Mouse (Mus musculus): ENCODE data around the gene Tmem205. TPM values are rescaled to one million over a fixed set of nuclear protein-coding genes. Genes with fewer than 3 reads are reported as not detected.

The Tmem205 gene
- polyA plus RNA-seq, 1 experiment = 19.4 TPM

DNA sequence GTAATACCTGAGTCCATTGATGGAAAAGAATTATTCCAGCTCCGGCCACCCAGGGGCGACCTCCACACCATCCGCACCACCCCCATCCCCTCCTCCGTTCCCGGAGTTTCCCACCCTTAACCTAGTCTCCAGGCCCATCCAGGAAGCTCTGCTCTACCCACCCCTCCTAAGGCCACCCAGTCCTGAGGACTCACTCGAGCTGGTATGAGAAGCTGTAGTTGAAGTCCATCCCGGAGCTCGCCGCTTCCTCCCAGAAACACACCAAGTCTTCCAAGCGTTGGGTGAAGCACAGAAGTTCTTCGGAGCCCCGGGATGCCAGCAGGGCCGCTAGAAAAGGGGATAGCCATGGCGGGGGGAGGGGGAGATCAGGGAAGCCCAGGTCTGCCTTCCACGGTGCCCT, 34.7 kb upstream of the Tmem205 start:
- no peak for DNase-seq (ENCODE audit: low read depth in 1 of 2, low spot score in 2 of 2)
- WGBS = 2% methylated on average over 15 of the region's 15 CpGs
- no peak overlapping the region for H3K27ac ChIP-seq (ENCODE audit: insufficient read depth, low read length)

DNA sequence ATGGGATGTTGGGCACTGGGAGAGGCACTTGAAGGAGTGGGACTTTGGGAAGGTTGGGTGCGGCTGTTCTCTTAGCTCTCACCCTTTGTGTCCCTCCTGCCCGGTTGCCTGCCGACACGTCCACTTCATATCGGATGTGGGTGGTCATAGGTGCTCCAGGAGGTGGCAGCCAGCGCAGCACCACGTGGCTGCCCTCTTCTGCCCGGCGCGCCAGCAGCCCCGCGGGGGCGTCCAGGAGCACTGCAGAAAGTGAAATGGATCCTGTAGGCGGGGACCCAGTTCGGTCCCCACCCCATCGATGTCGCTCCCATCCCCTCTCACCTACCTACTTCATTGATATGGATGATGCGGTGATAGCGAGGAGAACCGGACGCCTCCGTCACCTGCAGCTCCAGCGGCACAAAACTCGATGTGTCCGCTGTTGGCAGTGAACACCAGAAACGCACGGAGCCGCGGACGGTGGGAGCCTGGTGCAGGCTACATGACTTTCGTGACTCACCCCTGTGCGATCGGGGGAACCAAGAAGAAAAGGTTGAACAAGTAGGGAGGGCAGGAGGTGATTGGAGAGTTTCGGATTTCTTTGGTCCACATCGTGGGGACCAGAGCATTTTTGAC, 34.1 kb upstream of the Tmem205 start:
- peaks cover 14% of the 10 kb centered on the region for H3K27me3 ChIP-seq (ENCODE audit: control insufficient read depth, insufficient read depth, low read length)
- peaks cover 2% of the 10 kb centered on the region; the same call in 1 of the 2 replicates for H3K36me3 ChIP-seq (ENCODE audit: control insufficient read depth, insufficient read depth, low read length)
- no peak overlapping the region for H3K27ac ChIP-seq (ENCODE audit: insufficient read depth, low read length)
- DNase-seq (ENCODE audit: low read depth in 1 of 2, low spot score in 2 of 2) = no peak
- TF ChIP-seq POLR2A (IDR thresholded peaks at IDR 0.05; ENCODE audit: low read depth, low read length) = no peak
- H3K4me1 ChIP-seq (ENCODE audit: control insufficient read depth, insufficient read depth, insufficient read length) = peaks cover 12% of the 10 kb centered on the region
- WGBS = 7% methylated on average over 35 of the region's 35 CpGs
- H3K4me3 ChIP-seq (ENCODE audit: extremely low read depth, insufficient read depth, insufficient read length) = peak overlapping the region; percentile 50; the same call in 1 of the 2 replicates

More for the DNA sequence above, 34.7 kb upstream of the Tmem205 start:
- TF ChIP-seq CTCF (IDR thresholded peaks at IDR 0.05; ENCODE audit: extremely low read depth, insufficient read depth, insufficient read length, insufficient replicate concordance) (no peak), POLR2A (IDR thresholded peaks at IDR 0.05; ENCODE audit: low read depth, low read length) (no peak)
- H3K36me3 ChIP-seq (ENCODE audit: control insufficient read depth, insufficient read depth, low read length) = peaks cover 2% of the 10 kb centered on the region; the same call in 1 of the 2 replicates
- peaks cover 14% of the 10 kb centered on the region for H3K27me3 ChIP-seq (ENCODE audit: control insufficient read depth, insufficient read depth, low read length)
- H3K4me3 ChIP-seq (ENCODE audit: extremely low read depth, insufficient read depth, insufficient read length) = peak overlapping the region; percentile 50; the same call in 1 of the 2 replicates
- H3K4me1 ChIP-seq (ENCODE audit: control insufficient read depth, insufficient read depth, insufficient read length) = peaks cover 12% of the 10 kb centered on the region

- Histone ChIP-seq H3K36me3 (ENCODE audit: control insufficient read depth, insufficient read depth, low read length) (peaks cover 2% of the 10 kb centered on the region; the same call in 1 of the 2 replicates), H3K4me1 (ENCODE audit: control insufficient read depth, insufficient read depth, insufficient read length) (peaks cover 15% of the 10 kb centered on the region), H3K27me3 (ENCODE audit: control insufficient read depth, insufficient read depth, low read length) (peaks cover 14% of the 10 kb centered on the region), H3K27ac (ENCODE audit: insufficient read depth, low read length) (no peak overlapping the region), H3K4me3 (ENCODE audit: extremely low read depth, insufficient read depth, insufficient read length) (no peak overlapping the region)
- WGBS = 78% methylated on average over 26 of the region's 26 CpGs
- no peak for DNase-seq (ENCODE audit: low read depth in 1 of 2, low spot score in 2 of 2)
- TF ChIP-seq CTCF (IDR thresholded peaks at IDR 0.05; ENCODE audit: extremely low read depth, insufficient read depth, insufficient read length, insufficient replicate concordance) (no peak), POLR2A (IDR thresholded peaks at IDR 0.05; ENCODE audit: low read depth, low read length) (no peak)
These were observed 33.3 kb upstream of the Tmem205 start for GRCm38 (mm10) chr9:21960558-21961208.

DNA sequence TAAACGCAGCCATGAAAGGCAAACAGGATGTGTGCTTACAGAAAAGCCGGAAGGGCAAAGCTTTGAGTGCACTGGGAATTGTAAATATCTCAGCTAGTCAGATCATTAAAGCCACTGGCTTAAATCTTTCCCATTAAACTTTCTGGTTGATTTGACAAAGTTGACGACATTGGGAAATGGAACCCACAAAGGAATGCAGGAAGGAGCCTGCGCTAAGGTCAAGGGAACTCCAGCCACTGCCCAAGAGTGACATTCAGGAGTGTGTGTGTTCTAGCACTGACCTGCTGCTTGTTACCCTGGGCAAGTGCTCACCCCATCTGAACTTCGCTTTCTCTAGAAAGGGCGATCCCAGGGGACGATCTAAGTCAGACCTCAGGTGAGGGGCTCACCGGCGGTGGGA, 32.8 kb upstream of the Tmem205 start:
- no peak overlapping the region for H3K27ac ChIP-seq (ENCODE audit: insufficient read depth, low read length)
- DNase-seq (ENCODE audit: low read depth in 1 of 2, low spot score in 2 of 2) = no peak
- peaks cover 2% of the 10 kb centered on the region; the same call in 1 of the 2 replicates for H3K36me3 ChIP-seq (ENCODE audit: control insufficient read depth, insufficient read depth, low read length)
- WGBS = 89% methylated on average over 9 of the region's 9 CpGs
- TF ChIP-seq CTCF (IDR thresholded peaks at IDR 0.05; ENCODE audit: extremely low read depth, insufficient read depth, insufficient read length, insufficient replicate concordance) = no peak
- no peak for TF ChIP-seq POLR2A (IDR thresholded peaks at IDR 0.05; ENCODE audit: low read depth, low read length)
- peaks cover 14% of the 10 kb centered on the region for H3K27me3 ChIP-seq (ENCODE audit: control insufficient read depth, insufficient read depth, low read length)
- H3K4me3 ChIP-seq (ENCODE audit: extremely low read depth, insufficient read depth, insufficient read length) = no peak overlapping the region
- peaks cover 15% of the 10 kb centered on the region for H3K4me1 ChIP-seq (ENCODE audit: control insufficient read depth, insufficient read depth, insufficient read length)

DNA sequence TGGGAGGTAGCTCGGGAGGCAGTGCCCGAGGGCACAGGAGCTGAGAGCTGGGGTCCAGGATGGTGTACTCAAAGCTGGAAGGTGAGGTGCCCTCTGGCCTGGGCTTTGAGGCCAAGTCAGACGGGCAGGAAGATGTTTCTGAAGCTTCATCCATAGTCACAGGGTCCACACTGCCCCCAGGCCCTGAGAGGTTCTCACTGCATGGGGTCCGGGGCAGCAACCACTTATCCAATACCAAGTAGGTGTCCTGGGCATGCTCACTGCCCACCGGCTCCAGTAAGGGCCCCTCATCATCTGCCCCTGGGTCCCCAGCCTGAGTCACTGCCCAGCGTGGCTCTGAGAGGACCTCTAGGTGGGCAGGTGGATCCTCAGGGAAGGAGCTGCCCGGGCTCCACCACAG, 31.9 kb upstream of the Tmem205 start:
- no peak for DNase-seq (ENCODE audit: low read depth in 1 of 2, low spot score in 2 of 2)
- 98% methylated on average over 7 of the region's 7 CpGs for WGBS
- Histone ChIP-seq H3K27ac (ENCODE audit: insufficient read depth, low read length) (no peak overlapping the region), H3K4me1 (ENCODE audit: control insufficient read depth, insufficient read depth, insufficient read length) (peaks cover 15% of the 10 kb centered on the region), H3K27me3 (ENCODE audit: control insufficient read depth, insufficient read depth, low read length) (peaks cover 14% of the 10 kb centered on the region), H3K4me3 (ENCODE audit: extremely low read depth, insufficient read depth, insufficient read length) (no peak overlapping the region), H3K36me3 (ENCODE audit: control insufficient read depth, insufficient read depth, low read length) (peaks cover 2% of the 10 kb centered on the region; the same call in 1 of the 2 replicates)
- TF ChIP-seq POLR2A (IDR thresholded peaks at IDR 0.05; ENCODE audit: low read depth, low read length) = no peak

GRCm38 (mm10) chr9:21958372-21958771, 31.0 kb upstream of the Tmem205 start:
- no peak for TF ChIP-seq CTCF (IDR thresholded peaks at IDR 0.05; ENCODE audit: extremely low read depth, insufficient read depth, insufficient read length, insufficient replicate concordance)
- TF ChIP-seq POLR2A (IDR thresholded peaks at IDR 0.05; ENCODE audit: low read depth, low read length) = no peak
- peaks cover 14% of the 10 kb centered on the region for H3K27me3 ChIP-seq (ENCODE audit: control insufficient read depth, insufficient read depth, low read length)
- H3K4me1 ChIP-seq (ENCODE audit: control insufficient read depth, insufficient read depth, insufficient read length) = peaks cover 15% of the 10 kb centered on the region
- H3K4me3 ChIP-seq (ENCODE audit: extremely low read depth, insufficient read depth, insufficient read length) = no peak overlapping the region
- H3K27ac ChIP-seq (ENCODE audit: insufficient read depth, low read length) = no peak overlapping the region
- H3K36me3 ChIP-seq (ENCODE audit: control insufficient read depth, insufficient read depth, low read length) = peaks cover 2% of the 10 kb centered on the region; the same call in 1 of the 2 replicates
- no peak for DNase-seq (ENCODE audit: low read depth in 1 of 2, low spot score in 2 of 2)
- 91% methylated on average over 5 of the region's 5 CpGs for WGBS

All from spleen, adult 2 months (tissue).